Mouse (Mus musculus) v-Abl transformed pro-B cells (cell line): ENCODE data around the gene Kirrel3.

Experiments
- in situ Hi-C, 2 experiments: fragments of 400-800 bp; cut with MboI; formaldehyde crosslinking; loops; one replicate each; pipeline ENCODE4 v1.15.1; 2025; ENCODE audit not compliant: unreplicated experiment in 2 of 2

The Kirrel3 gene

GRCm38 (mm10) chr9:34592073-34592610 lies 106.4 kb downstream of the Kirrel3 start:
- in situ Hi-C loops = no loop called here

GRCm38 (mm10) chr9:34593889-34594288 lies 108.2 kb downstream of the Kirrel3 start:
- in situ Hi-C loops = no loop called here

GRCm38 (mm10) chr9:34600326-34600725 lies 114.6 kb downstream of the Kirrel3 start:
- in situ Hi-C loops = no loop called here

GRCm38 (mm10) chr9:34603750-34604149 lies 118.1 kb downstream of the Kirrel3 start:
- in situ Hi-C loops = no loop called here

GRCm38 (mm10) chr9:34604931-34605330 lies 119.2 kb downstream of the Kirrel3 start:
- in situ Hi-C loops = no loop called here

- in situ Hi-C loops = no loop called here
These were observed 119.8 kb downstream of the Kirrel3 start for GRCm38 (mm10) chr9:34605486-34605885.

- in situ Hi-C loops = no loop called here
These were observed 122.3 kb downstream of the Kirrel3 start for GRCm38 (mm10) chr9:34607976-34608375.

GRCm38 (mm10) chr9:34612886-34613769 lies 127.4 kb downstream of the Kirrel3 start:
- in situ Hi-C loops = no loop called here

- in situ Hi-C loops = no loop called here
These were observed 132.4 kb downstream of the Kirrel3 start for GRCm38 (mm10) chr9:34618099-34618498.

GRCm38 (mm10) chr9:34619913-34620312 lies 134.2 kb downstream of the Kirrel3 start:
- in situ Hi-C loops = no loop called here

- in situ Hi-C loops = no loop called here
These were observed 137.8 kb downstream of the Kirrel3 start for GRCm38 (mm10) chr9:34623526-34623925.

- in situ Hi-C loops = no loop called here
These were observed 138.3 kb downstream of the Kirrel3 start for GRCm38 (mm10) chr9:34624021-34624420.

- in situ Hi-C loops = no loop called here
These were observed 143.1 kb downstream of the Kirrel3 start for GRCm38 (mm10) chr9:34628841-34629240.

GRCm38 (mm10) chr9:34635696-34636095 lies 150.0 kb downstream of the Kirrel3 start:
- in situ Hi-C loops = no loop called here

- in situ Hi-C loops = no loop called here
These were observed 158.2 kb downstream of the Kirrel3 start for GRCm38 (mm10) chr9:34643917-34644316.

- in situ Hi-C loops = no loop called here
These were observed 158.7 kb downstream of the Kirrel3 start for GRCm38 (mm10) chr9:34644392-34644791.

- in situ Hi-C loops = no loop called here
These were observed 161.1 kb downstream of the Kirrel3 start for GRCm38 (mm10) chr9:34646831-34647230.

- in situ Hi-C loops = no loop called here
These were observed 166.6 kb downstream of the Kirrel3 start for GRCm38 (mm10) chr9:34652278-34652677.

GRCm38 (mm10) chr9:34653141-34653540 lies 167.4 kb downstream of the Kirrel3 start:
- in situ Hi-C loops = no loop called here

- in situ Hi-C loops = no loop called here
These were observed 174.9 kb downstream of the Kirrel3 start for GRCm38 (mm10) chr9:34660566-34660965.

- in situ Hi-C loops = no loop called here
These were observed 177.7 kb downstream of the Kirrel3 start for GRCm38 (mm10) chr9:34663412-34663811.
